Mouse (Mus musculus) gonadal fat pad, adult 2 months (tissue): ENCODE results near the gene Akap6. TPM values are rescaled to one million over a fixed set of nuclear protein-coding genes. Genes with fewer than 3 reads are reported as not detected.
A peak's percentile ranks its signal among the peaks of the same experiment; 100 is the strongest.
"Not testable (repeated sequence)": the region's sequence is repeated elsewhere in the genome, so short reads cannot be mapped to it uniquely, and the experiment has no call there.

Source experiments
- DNase-seq: peaks from one replicate; pipeline ENCODE4 v3.0.0-alpha.2; 2012; ENCODE audit warnings: low read depth
- polyA plus RNA-seq: library from polyadenylated mRNA; depleted of rRNA; stranded (reverse); fragments of >200 nt; gene quantifications from 2 replicates; pipeline ENCODE4 v1.2.3, GENCODE M21; 2012

Gene Akap6
- polyA plus RNA-seq, 1 experiment: 0.35 TPM

- no peak for DNase-seq
Observed at GRCm38 (mm10) chr12:52711857-52712640, 12.9 kb downstream of the Akap6 start.

- DNase-seq: no peak
Observed at GRCm38 (mm10) chr12:52718392-52718791, 19.2 kb downstream of the Akap6 start.

- no peak for DNase-seq
Observed at GRCm38 (mm10) chr12:52719232-52719631, 20.0 kb downstream of the Akap6 start.

- DNase-seq: no peak
Observed at GRCm38 (mm10) chr12:52719681-52720080, 20.5 kb downstream of the Akap6 start.

- not testable (repeated sequence) for DNase-seq
Observed at GRCm38 (mm10) chr12:52724039-52724615, 24.9 kb downstream of the Akap6 start.

DNA sequence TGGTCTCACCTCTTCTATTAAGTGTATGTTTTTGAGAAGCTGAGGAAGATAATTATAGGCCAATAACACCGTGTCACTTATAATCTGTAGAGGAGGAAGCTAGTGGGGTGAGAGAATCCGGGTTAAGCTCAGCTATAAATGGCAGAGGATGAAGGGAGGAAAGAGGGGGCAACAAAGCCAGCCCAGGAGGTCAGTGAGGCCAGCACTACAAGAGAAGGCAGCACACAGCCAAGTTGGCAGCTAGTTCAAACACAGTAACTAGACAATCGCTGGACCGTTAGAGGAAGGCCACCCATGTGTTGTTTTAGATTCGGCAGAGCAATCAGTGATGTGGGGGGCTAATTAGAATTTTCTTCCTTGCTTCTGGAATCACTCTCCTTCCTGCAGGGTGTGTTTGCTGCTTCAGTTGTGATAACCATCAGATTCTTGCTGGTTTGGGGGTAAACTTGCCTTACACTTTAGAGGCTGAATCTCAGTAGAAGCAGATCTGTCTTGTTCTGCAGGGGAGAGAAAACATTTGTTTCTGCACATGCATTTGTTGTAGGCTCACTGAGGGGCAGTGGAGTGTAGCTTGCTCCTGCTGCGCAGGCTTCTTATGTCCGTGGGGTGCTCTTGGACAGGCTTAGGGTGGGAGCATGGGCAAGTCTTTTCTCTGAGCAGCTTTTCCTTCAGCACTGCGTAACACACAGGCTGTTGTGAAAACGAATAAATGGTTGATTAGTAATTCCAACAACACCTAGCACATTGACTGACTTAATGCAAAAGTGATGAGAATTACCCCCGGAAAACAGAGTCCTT, 27.4 kb downstream of the Akap6 start:
- DNase-seq: no peak

DNA sequence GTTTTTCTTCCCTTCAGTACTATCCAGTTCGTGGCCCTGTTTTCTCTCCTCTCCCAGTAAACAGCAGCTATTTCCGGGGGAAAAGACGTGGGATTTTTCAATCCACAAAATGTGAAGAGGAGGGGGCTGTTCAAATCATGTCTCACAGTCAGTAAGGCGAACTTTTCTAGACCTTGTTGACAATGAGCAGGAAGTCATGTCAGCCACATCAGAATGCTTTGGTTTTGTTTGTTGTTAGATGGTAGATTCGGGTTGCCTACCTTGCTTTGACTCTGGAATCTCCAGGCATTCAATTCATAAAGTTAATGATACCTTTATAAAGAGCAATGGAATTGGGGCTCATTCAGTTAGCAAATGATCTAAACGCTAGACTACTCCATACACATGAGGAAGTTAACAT, 30.2 kb downstream of the Akap6 start:
- no peak for DNase-seq

GRCm38 (mm10) chr12:52735161-52735560, 36.0 kb downstream of the Akap6 start:
- DNase-seq: not testable (repeated sequence)

- no peak for DNase-seq
Observed at GRCm38 (mm10) chr12:52737151-52737550, 38.0 kb downstream of the Akap6 start.

GRCm38 (mm10) chr12:52739326-52739725, 40.1 kb downstream of the Akap6 start:
- peak; percentile 33 for DNase-seq

- no peak for DNase-seq
Observed at GRCm38 (mm10) chr12:52741801-52742200, 42.6 kb downstream of the Akap6 start.

DNA sequence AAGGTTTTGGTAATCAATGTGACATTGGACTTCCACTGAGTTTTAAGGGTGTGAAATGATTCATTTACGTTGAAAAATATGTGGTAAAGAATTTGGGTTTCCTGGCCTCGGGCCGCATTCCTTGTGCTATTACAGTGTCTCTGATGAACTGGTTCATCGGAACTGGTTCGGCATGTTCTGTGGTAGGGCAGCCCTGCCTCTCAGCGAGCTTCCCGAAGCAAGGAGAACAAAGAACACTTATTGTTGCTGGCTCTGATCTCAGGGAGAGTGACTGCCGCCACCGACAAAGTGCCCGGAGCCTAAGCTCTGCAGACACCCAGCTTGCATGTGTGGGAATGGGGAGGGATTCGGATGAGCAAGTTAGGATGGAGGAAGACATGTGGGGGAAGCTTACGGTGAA, 50.8 kb downstream of the Akap6 start:
- peak; percentile 77 for DNase-seq

DNA sequence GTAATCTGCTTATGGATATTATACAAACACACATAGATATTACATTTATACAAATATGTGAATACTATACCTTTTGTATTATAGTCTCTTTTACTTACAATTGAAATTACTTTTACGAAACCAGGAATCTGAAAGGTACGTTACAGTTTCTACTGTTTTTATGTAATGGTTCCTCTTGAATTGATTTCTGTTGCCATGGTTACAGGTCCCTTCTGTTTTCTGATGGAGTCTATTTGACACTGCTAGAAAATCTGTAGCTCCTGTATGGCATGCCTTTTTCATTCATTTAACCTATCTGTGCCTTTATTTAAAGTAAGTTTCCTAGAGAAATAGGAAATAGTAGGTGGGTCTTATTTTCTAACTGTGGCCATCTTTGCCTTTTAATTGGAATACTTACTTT, 56.5 kb downstream of the Akap6 start:
- no peak for DNase-seq

DNA sequence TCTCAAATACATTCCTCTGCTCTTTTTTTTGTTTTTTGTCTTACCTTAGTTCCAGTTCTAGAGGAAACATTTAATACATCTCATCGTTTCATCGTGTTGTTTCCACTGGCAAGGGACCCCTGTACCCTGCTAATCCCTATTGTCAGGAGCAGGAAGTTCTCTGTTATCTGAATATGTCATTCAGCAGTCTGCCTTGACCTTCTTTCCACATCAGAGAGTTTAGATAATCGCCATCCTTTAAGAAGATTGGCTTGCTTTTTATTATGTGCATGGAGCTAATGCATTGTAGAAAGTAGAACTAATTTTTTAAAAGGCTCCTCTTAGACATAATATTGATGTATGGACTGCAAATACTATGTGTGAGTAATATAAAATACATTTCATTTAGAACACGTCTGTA, 58.7 kb downstream of the Akap6 start:
- no peak for DNase-seq

- no peak for DNase-seq
Observed at GRCm38 (mm10) chr12:52764046-52764445, 64.9 kb downstream of the Akap6 start.

DNA sequence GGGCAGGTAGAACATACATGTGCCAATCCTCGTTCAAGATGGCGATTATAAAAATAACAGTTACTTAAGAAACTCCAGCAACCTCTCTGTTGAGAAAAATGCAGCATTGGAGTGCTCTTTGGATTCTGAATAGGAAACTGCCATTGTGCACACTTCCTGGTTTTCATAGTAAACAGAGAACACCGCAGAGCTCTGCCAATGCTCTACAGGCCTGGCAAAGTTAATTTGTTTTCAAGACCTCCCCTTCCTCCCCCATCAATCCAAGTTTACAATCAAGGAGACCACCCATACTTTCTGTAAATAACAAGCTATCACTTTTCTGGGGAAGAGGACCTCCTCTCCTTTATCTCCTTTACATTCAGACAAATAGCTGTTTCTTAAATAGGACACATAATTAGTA, 65.6 kb downstream of the Akap6 start:
- no peak for DNase-seq

DNA sequence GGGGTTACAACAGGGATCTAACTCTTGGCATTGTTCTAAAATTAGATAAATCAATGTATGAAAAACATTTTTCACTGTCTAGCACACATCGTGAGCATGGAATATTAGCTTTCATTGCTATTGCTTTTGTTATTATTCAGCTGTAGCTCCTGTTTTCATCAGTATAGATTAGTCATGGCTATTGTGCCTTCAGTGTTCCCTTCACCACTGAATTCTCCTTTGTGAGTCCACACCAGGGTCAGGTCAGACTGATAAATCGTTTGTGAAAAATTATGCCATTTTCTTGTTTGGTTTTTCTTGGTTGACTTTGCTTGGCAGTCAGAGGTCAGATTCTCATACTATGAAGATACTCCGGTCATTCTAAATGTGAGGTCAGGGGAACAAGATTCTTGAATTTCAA, 70.4 kb downstream of the Akap6 start:
- DNase-seq: no peak

- no peak for DNase-seq
Observed at GRCm38 (mm10) chr12:52771931-52772330, 72.7 kb downstream of the Akap6 start.

DNA sequence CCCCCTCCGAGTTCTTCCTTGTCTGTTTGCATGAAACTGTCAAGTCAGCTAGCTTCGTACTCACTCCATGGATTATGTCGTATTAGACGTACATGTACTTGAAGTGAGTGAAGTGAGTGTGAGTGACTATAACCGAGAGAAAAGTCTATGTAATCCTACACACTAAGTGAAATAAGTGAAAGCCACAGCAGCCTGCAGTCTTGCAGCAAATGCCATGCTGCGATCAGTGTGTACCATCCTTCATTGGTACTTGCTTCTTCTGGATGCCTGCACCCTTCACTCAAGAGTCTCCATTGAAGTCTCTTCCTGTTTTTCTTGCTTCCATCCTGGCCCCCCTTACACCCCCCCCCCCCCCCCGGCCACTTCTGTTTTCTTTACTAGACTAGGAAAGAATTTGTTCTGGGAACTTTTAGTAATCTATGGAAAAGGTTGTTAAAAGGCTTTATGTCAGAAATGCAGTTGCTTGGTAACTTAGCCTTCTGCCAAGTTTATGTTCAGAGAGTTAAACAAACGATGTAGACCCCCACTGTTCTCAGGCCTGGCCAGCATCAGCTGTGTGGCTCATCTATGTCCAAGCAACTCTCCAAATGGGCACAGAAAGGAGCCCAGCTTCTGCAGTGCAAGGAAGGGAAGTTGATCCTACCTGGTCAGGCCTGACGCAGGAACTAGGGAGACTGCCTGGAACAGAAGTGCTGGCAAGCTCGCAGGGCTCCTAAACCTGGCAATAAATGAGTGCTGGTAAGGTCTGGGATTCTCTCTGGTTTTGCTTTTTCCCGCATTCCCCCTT, 73.5 kb downstream of the Akap6 start:
- DNase-seq: no peak

DNA sequence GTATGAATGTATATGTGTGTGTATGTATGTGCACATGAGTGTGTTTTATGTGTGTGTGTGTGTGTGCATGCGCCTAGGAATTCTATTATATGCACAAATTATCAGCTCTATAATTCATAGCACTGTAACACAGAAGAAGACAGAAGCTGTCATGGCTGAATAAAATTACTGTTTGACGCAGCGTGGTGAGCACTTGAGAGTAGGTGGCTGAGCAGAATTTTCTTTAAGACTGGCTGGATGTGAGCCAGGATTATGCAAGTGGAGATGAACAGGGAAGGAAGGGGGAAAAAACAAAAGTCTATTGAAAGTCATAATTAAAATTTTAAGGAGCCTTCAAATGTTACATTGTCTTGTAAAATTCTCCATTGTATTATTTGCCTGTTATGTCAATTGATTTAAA, 74.7 kb downstream of the Akap6 start:
- no peak for DNase-seq

DNA sequence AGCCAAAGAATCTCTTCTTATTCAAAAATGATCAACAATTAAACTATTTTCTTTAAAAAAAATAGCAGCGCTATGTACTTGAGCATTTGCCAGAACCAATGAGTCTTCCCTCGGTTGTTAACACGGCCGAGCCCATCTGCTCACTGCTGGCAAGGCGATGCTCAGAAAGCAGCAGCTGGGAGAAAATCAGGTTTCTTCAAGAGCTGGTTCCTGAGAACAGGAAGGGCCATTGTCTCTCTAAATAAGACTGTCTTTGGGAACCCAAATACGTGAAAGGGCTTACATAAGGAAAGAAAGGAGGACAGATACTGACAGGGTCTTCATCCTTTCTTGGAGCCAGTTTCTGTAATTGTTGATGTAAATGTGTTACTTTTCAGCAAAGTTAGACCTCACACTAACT, 75.2 kb downstream of the Akap6 start:
- DNase-seq: no peak

DNA sequence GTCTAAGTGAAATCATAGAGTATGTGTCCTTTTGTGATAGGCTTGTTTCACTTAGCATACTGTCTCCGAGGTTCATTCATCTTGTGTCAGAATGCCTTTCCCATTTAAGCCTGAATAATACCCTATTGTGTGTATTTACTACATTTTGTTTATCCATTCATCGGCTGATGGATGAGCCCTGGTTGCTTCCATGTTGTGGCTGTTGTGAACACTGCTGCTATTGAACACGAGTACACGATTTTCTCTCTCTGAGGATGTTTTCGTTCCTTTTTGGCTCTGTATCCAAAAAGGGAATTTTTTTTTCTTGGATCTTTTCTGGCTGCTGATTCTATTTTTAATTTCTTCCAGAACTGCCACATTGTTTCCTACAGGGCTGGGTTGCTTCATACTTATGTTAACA, 81.0 kb downstream of the Akap6 start:
- no peak for DNase-seq
